Mouse (Mus musculus): Measurements from ENCODE around the gene Cryl1. TPM values are rescaled to one million over a fixed set of nuclear protein-coding genes. Genes with fewer than 3 reads are reported as not detected.
A peak's percentile ranks its signal among the peaks of the same experiment; 100 is the strongest.

Gene Cryl1
- polyA plus RNA-seq, 1 experiment from 2014 or later: 9.2 TPM

GRCm38 (mm10) chr14:57363833-57364232, 34.5 kb downstream of the Cryl1 start:
- no peak overlapping the region for H3K27ac ChIP-seq (replicated peaks)
- no peak overlapping the region for H3K4me3 ChIP-seq
- H3K4me1 ChIP-seq: peaks cover 10% of the 10 kb centered on the region
- no peak for DNase-seq (ENCODE audit: low spot score)
- no peaks in the 10 kb centered on the region for H3K9me3 ChIP-seq
- 81% methylated on average over 6 of the region's 6 CpGs for WGBS
- no peaks in the 10 kb centered on the region for H3K36me3 ChIP-seq (replicated peaks)
- peaks cover 18% of the 10 kb centered on the region for H3K27me3 ChIP-seq (replicated peaks; ENCODE audit: low read depth, poor library complexity, severe bottlenecking)

GRCm38 (mm10) chr14:57362726-57363660, 35.3 kb downstream of the Cryl1 start:
- no peaks in the 10 kb centered on the region for H3K9me3 ChIP-seq
- DNase-seq (ENCODE audit: low spot score): peak; percentile 90
- H3K4me1 ChIP-seq: peaks cover 10% of the 10 kb centered on the region
- no peaks in the 10 kb centered on the region for H3K36me3 ChIP-seq (replicated peaks)
- H3K27ac ChIP-seq (replicated peaks): no peak overlapping the region; the same call in 1 of the 2 replicates
- 16% methylated on average over 28 of the region's 31 CpGs for WGBS
- peaks cover 18% of the 10 kb centered on the region for H3K27me3 ChIP-seq (replicated peaks; ENCODE audit: low read depth, poor library complexity, severe bottlenecking)
- peak overlapping the region; percentile 37 for H3K4me3 ChIP-seq

- peaks cover 9% of the 10 kb centered on the region for H3K27me3 ChIP-seq (replicated peaks; ENCODE audit: low read depth, poor library complexity, severe bottlenecking)
- no peak for DNase-seq (ENCODE audit: low spot score)
- no peaks in the 10 kb centered on the region for H3K9me3 ChIP-seq
- H3K4me3 ChIP-seq: no peak overlapping the region
- WGBS: 75% methylated on average over 5 of the region's 5 CpGs
- no peaks in the 10 kb centered on the region for H3K4me1 ChIP-seq
- no peak overlapping the region for H3K27ac ChIP-seq (replicated peaks)
- H3K36me3 ChIP-seq (replicated peaks): no peaks in the 10 kb centered on the region
Observed at GRCm38 (mm10) chr14:57357030-57357429, 41.3 kb downstream of the Cryl1 start.

- H3K27me3 ChIP-seq (replicated peaks; ENCODE audit: low read depth, poor library complexity, severe bottlenecking): no peaks in the 10 kb centered on the region
- no peak overlapping the region for H3K4me3 ChIP-seq
- H3K4me1 ChIP-seq: peaks cover 7% of the 10 kb centered on the region; the same call in 1 of the 2 replicates
- no peaks in the 10 kb centered on the region for H3K9me3 ChIP-seq
- 89% methylated on average over 7 of the region's 7 CpGs for WGBS
- H3K36me3 ChIP-seq (replicated peaks): no peaks in the 10 kb centered on the region
- H3K27ac ChIP-seq (replicated peaks): no peak overlapping the region
- DNase-seq (ENCODE audit: low spot score): no peak
Observed at GRCm38 (mm10) chr14:57351521-57352235, 46.7 kb downstream of the Cryl1 start.

- Histone ChIP-seq H3K9me3 (no peaks in the 10 kb centered on the region), H3K27me3 (replicated peaks; ENCODE audit: low read depth, poor library complexity, severe bottlenecking) (no peaks in the 10 kb centered on the region), H3K36me3 (replicated peaks) (no peaks in the 10 kb centered on the region), H3K27ac (replicated peaks) (no peak overlapping the region), H3K4me3 (no peak overlapping the region), H3K4me1 (peaks cover 7% of the 10 kb centered on the region; the same call in 1 of the 2 replicates)
- DNase-seq (ENCODE audit: low spot score): no peak
- WGBS: 85% methylated on average over 10 of the region's 10 CpGs
Observed at GRCm38 (mm10) chr14:57349955-57350354, 48.4 kb downstream of the Cryl1 start.

- H3K27me3 ChIP-seq (replicated peaks; ENCODE audit: low read depth, poor library complexity, severe bottlenecking): no peaks in the 10 kb centered on the region
- WGBS: 74% methylated on average over 4 of the region's 4 CpGs
Observed at GRCm38 (mm10) chr14:57348155-57348554, 50.2 kb downstream of the Cryl1 start.

GRCm38 (mm10) chr14:57346135-57346534, 52.2 kb downstream of the Cryl1 start:
- H3K9me3 ChIP-seq: no peaks in the 10 kb centered on the region
- H3K27ac ChIP-seq (replicated peaks): no peak overlapping the region
- 87% methylated on average over 3 of the region's 3 CpGs for WGBS
- H3K4me1 ChIP-seq: peaks cover 31% of the 10 kb centered on the region
- no peaks in the 10 kb centered on the region for H3K27me3 ChIP-seq (replicated peaks; ENCODE audit: low read depth, poor library complexity, severe bottlenecking)
- no peaks in the 10 kb centered on the region for H3K36me3 ChIP-seq (replicated peaks)
- no peak overlapping the region for H3K4me3 ChIP-seq
- DNase-seq (ENCODE audit: low spot score): no peak

More at GRCm38 (mm10) chr14:57348155-57348554, 50.2 kb downstream of the Cryl1 start:
- no peak overlapping the region for H3K4me3 ChIP-seq
- peak overlapping the region; percentile 51; the same call in 1 of the 2 replicates for H3K27ac ChIP-seq (replicated peaks)
- no peaks in the 10 kb centered on the region for H3K9me3 ChIP-seq
- peaks cover 21% of the 10 kb centered on the region for H3K4me1 ChIP-seq
- DNase-seq (ENCODE audit: low spot score): no peak
- no peaks in the 10 kb centered on the region for H3K36me3 ChIP-seq (replicated peaks)

GRCm38 (mm10) chr14:57344781-57345492, 53.4 kb downstream of the Cryl1 start:
- no peaks in the 10 kb centered on the region for H3K36me3 ChIP-seq (replicated peaks)
- 64% methylated on average over 25 of the region's 25 CpGs for WGBS

GRCm38 (mm10) chr14:57343057-57343750, 55.1 kb downstream of the Cryl1 start:
- WGBS: 51% methylated on average over 15 of the region's 15 CpGs
- no peak for DNase-seq (ENCODE audit: low spot score)
- H3K36me3 ChIP-seq (replicated peaks): no peaks in the 10 kb centered on the region
- H3K27me3 ChIP-seq (replicated peaks; ENCODE audit: low read depth, poor library complexity, severe bottlenecking): no peaks in the 10 kb centered on the region
- no peak overlapping the region for H3K27ac ChIP-seq (replicated peaks)
- H3K4me1 ChIP-seq: peaks cover 35% of the 10 kb centered on the region
- no peaks in the 10 kb centered on the region for H3K9me3 ChIP-seq
- no peak overlapping the region for H3K4me3 ChIP-seq

More at GRCm38 (mm10) chr14:57344781-57345492, 53.4 kb downstream of the Cryl1 start:
- DNase-seq (ENCODE audit: low spot score): peak; percentile 44
- Histone ChIP-seq H3K27ac (replicated peaks) (peak overlapping the region; percentile 57), H3K4me3 (peak overlapping the region; percentile 6), H3K27me3 (replicated peaks; ENCODE audit: low read depth, poor library complexity, severe bottlenecking) (no peaks in the 10 kb centered on the region), H3K4me1 (peaks cover 31% of the 10 kb centered on the region), H3K9me3 (no peaks in the 10 kb centered on the region)

- no peak for DNase-seq (ENCODE audit: low spot score)
- Histone ChIP-seq H3K27me3 (replicated peaks; ENCODE audit: low read depth, poor library complexity, severe bottlenecking) (no peaks in the 10 kb centered on the region), H3K36me3 (replicated peaks) (no peaks in the 10 kb centered on the region), H3K9me3 (no peaks in the 10 kb centered on the region), H3K4me1 (peaks cover 29% of the 10 kb centered on the region), H3K4me3 (no peak overlapping the region), H3K27ac (replicated peaks) (no peak overlapping the region)
- 60% methylated on average over 6 of the region's 6 CpGs for WGBS
Observed at GRCm38 (mm10) chr14:57342316-57343055, 55.8 kb downstream of the Cryl1 start.

- H3K27me3 ChIP-seq (replicated peaks; ENCODE audit: low read depth, poor library complexity, severe bottlenecking): no peaks in the 10 kb centered on the region
- no peak overlapping the region for H3K27ac ChIP-seq (replicated peaks)
- no peaks in the 10 kb centered on the region for H3K9me3 ChIP-seq
- no peak overlapping the region for H3K4me3 ChIP-seq
- 46% methylated on average over 6 of the region's 6 CpGs for WGBS
- no peak for DNase-seq (ENCODE audit: low spot score)
- H3K4me1 ChIP-seq: peaks cover 19% of the 10 kb centered on the region
- H3K36me3 ChIP-seq (replicated peaks): no peaks in the 10 kb centered on the region
Observed at GRCm38 (mm10) chr14:57338666-57339065, 59.7 kb downstream of the Cryl1 start.
